Mouse (Mus musculus): Measurements from ENCODE around the gene Wipf3. TPM values are rescaled to one million over a fixed set of nuclear protein-coding genes. Genes with fewer than 3 reads are reported as not detected.

The Wipf3 gene
- polyA plus RNA-seq, 1 experiment: 0.20 TPM

GRCm38 (mm10) chr6:54552721-54553413 is 123.5 kb downstream of the Wipf3 start:
- H3K27me3 ChIP-seq (ENCODE audit: control insufficient read depth, insufficient read depth, low read length): no peaks in the 10 kb centered on the region
- 83% methylated on average over 9 of the region's 9 CpGs for WGBS
- no peaks in the 10 kb centered on the region for H3K36me3 ChIP-seq (ENCODE audit: control insufficient read depth, insufficient read depth, low read length)
- no peak overlapping the region for H3K4me3 ChIP-seq (ENCODE audit: extremely low read depth, insufficient read depth, insufficient read length)
- H3K27ac ChIP-seq (ENCODE audit: insufficient read depth, low read length): no peak overlapping the region
- TF ChIP-seq POLR2A (IDR thresholded peaks at IDR 0.05; ENCODE audit: low read depth, low read length) (no peak), CTCF (IDR thresholded peaks at IDR 0.05; ENCODE audit: extremely low read depth, insufficient read depth, insufficient read length, insufficient replicate concordance) (no peak)
- no peak for DNase-seq (ENCODE audit: low read depth in 1 of 2, low spot score in 2 of 2)
- H3K4me1 ChIP-seq (ENCODE audit: control insufficient read depth, insufficient read depth, insufficient read length): no peaks in the 10 kb centered on the region

Other genes starting within 250 kb of the Wipf3 start
- gene Prr15, start 103.8 kb upstream of the Wipf3 start, polyA plus RNA-seq (2012; rRNA removed): 0.53 and 0.59 TPM in 2 replicates
- gene Scrn1, start 136.9 kb downstream of the Wipf3 start, polyA plus RNA-seq (2012; rRNA removed): 0.54 and 0.75 TPM in 2 replicates
- gene Plekha8, start 165.5 kb downstream of the Wipf3 start, polyA plus RNA-seq (2012; rRNA removed): 1.00 and 1.2 TPM in 2 replicates
- gene Fkbp14, start 167.7 kb downstream of the Wipf3 start, polyA plus RNA-seq (2012; rRNA removed): 0.69 and 0.73 TPM in 2 replicates

Measured in spleen, adult 2 months (tissue).